ENCODE assay signal across 17 mouse cellular contexts in the genomic region with DNA sequence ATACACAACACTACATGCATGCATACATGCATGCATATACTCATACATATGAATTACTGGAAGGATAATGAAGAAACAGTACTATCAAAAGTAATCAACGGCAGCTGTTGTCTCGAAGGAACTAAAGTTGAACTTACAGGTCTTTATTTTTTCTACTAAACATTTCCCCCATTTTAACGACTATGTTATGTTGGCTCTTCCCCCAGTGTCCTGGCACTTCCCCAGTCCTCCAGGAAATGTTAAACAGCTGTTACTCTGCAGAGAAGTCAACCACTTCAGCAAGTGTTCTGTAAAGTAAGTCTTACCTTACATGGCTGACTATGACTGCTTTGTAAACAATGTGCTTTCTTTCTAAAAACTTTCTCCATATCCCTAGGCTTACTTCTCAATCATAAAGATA. TPM values are rescaled to one million over a fixed set of nuclear protein-coding genes. Genes with fewer than 3 reads are reported as not detected.
A peak's percentile ranks its signal among the peaks of the same experiment; 100 is the strongest.
DNase-seq lines count a peak whose midpoint lies in the region; ATAC-seq lines count a peak whose summit lies in the region.
"Had no signal": no experiment of that assay in that cellular context is flagged by ENCODE, and none has a peak within 500 bp of the region (broad histone marks: within the 10 kb centered on the region; RNA-seq: fewer than 3 reads in every experiment).

No protein-coding gene starts in this region.

- WGBS in heart, embryonic 11.5 days (ENCODE audit: insufficient replicate concordance), result 62% methylated on average over 3 of the region's 3 CpGs
- WGBS in kidney, embryonic 14.5 days, result 54% methylated on average over 3 of the region's 3 CpGs
- 34% methylated on average over 3 of the region's 3 CpGs for WGBS in intestine, embryonic 15.5 days
- 87% methylated on average over 3 of the region's 3 CpGs for WGBS in midbrain, embryonic 16.5 days

- H3K27me3 ChIP-seq in heart, embryonic 11.5 days (ENCODE audit: control insufficient read depth, insufficient read depth, low read length), result no peaks in the 10 kb centered on the region; the same call in 1 of the 2 replicates
- H3K27me3 ChIP-seq in kidney, embryonic 14.5 days (ENCODE audit: control insufficient read depth, insufficient read depth, low read length), result no peaks in the 10 kb centered on the region
- no peaks in the 10 kb centered on the region for H3K27me3 ChIP-seq in intestine, embryonic 15.5 days (replicated peaks)
- H3K27me3 ChIP-seq in midbrain, embryonic 16.5 days (ENCODE audit: control insufficient read depth, insufficient read depth, low read depth, low read length), result no peaks in the 10 kb centered on the region
- H3K27me3 ChIP-seq: liver, embryonic 15.5 days had no signal

- H3K4me2 ChIP-seq in heart, embryonic 11.5 days, result no peak overlapping the region
- no peak overlapping the region for H3K4me2 ChIP-seq in kidney, embryonic 14.5 days (replicated peaks; ENCODE audit: low read depth, low read length)
- H3K4me2 ChIP-seq in intestine, embryonic 15.5 days (replicated peaks), result no peak overlapping the region
- H3K4me2 ChIP-seq in midbrain, embryonic 16.5 days (ENCODE audit: low read length), result no peak overlapping the region
- H3K4me2 ChIP-seq: liver, embryonic 15.5 days had no signal

- H3K9ac ChIP-seq in heart, embryonic 11.5 days (ENCODE audit: low read depth, low read length), result no peak overlapping the region
- H3K9ac ChIP-seq in kidney, embryonic 14.5 days (ENCODE audit: low read depth, low read length), result no peak overlapping the region
- H3K9ac ChIP-seq in intestine, embryonic 15.5 days, result no peak overlapping the region
- H3K9ac ChIP-seq in midbrain, embryonic 16.5 days (ENCODE audit: low read depth, low read length), result no peak overlapping the region
- H3K9ac ChIP-seq: liver, embryonic 15.5 days had no signal

- no peaks in the 10 kb centered on the region for H3K9me3 ChIP-seq in heart, embryonic 11.5 days (replicated peaks; ENCODE audit: control insufficient read depth, low read length)
- no peaks in the 10 kb centered on the region for H3K9me3 ChIP-seq in kidney, embryonic 14.5 days (ENCODE audit: control insufficient read depth, low read length)
- no peaks in the 10 kb centered on the region for H3K9me3 ChIP-seq in intestine, embryonic 15.5 days
- H3K9me3 ChIP-seq in midbrain, embryonic 16.5 days (replicated peaks; ENCODE audit: control insufficient read depth, low read length, poor library complexity, severe bottlenecking), result no peaks in the 10 kb centered on the region
- H3K9me3 ChIP-seq: forebrain, embryonic 10.5 days; liver, embryonic 15.5 days; midbrain, embryonic 10.5 days had no signal

- no peak overlapping the region for H3K4me3 ChIP-seq in heart, embryonic 11.5 days (ENCODE audit: low read depth, low read length)
- no peak overlapping the region for H3K4me3 ChIP-seq in kidney, embryonic 14.5 days (ENCODE audit: low read length)
- H3K4me3 ChIP-seq in intestine, embryonic 15.5 days (replicated peaks), result no peak overlapping the region
- no peak overlapping the region for H3K4me3 ChIP-seq in midbrain, embryonic 16.5 days (ENCODE audit: low read depth, low read length)
- H3K4me3 ChIP-seq: forebrain, embryonic 10.5 days; liver, embryonic 15.5 days; midbrain, embryonic 10.5 days had no signal

- ATAC-seq in heart, embryonic 11.5 days (replicated peaks; ENCODE audit: insufficient number of reproducible peaks, low FRiP score, low TSS enrichment), result no peak
- no peak for ATAC-seq in kidney, embryonic 14.5 days (ENCODE audit: low FRiP score, low TSS enrichment)
- peak; percentile 21; the same call in 1 of the 2 replicates for ATAC-seq in intestine, embryonic 15.5 days
- no peak for ATAC-seq in midbrain, embryonic 16.5 days
- ATAC-seq: Patski had no signal

- DNase-seq in heart, adult 8-10 months (ENCODE audit: low spot score), result no peak
- peak; percentile 67 for DNase-seq in kidney, postnatal 10 days
- DNase-seq in NIH3T3 (ENCODE audit: low read depth), result peak; percentile 18
- DNase-seq in cerebellum, adult 11-12 months, result no peak
- DNase-seq: cerebellum, postnatal 25 days; kidney, postnatal 36 days; left cerebral cortex, postnatal 4 days; right cerebral cortex, postnatal 4 days had no signal

- peaks cover 10% of the 10 kb centered on the region for H3K4me1 ChIP-seq in heart, embryonic 11.5 days (ENCODE audit: control insufficient read depth, insufficient read depth, low read length)
- H3K4me1 ChIP-seq in kidney, embryonic 14.5 days (ENCODE audit: control insufficient read depth, insufficient read depth, low read length), result no peaks in the 10 kb centered on the region
- peaks cover 6% of the 10 kb centered on the region for H3K4me1 ChIP-seq in intestine, embryonic 15.5 days (replicated peaks)
- no peaks in the 10 kb centered on the region for H3K4me1 ChIP-seq in midbrain, embryonic 16.5 days (ENCODE audit: control insufficient read depth, insufficient read depth, low read length)
- H3K4me1 ChIP-seq: liver, embryonic 15.5 days had no signal

- no peaks in the 10 kb centered on the region for H3K36me3 ChIP-seq in heart, embryonic 11.5 days (ENCODE audit: control insufficient read depth, insufficient read depth, low read length)
- H3K36me3 ChIP-seq in kidney, embryonic 14.5 days (ENCODE audit: control insufficient read depth, insufficient read depth, low read length), result no peaks in the 10 kb centered on the region
- no peaks in the 10 kb centered on the region for H3K36me3 ChIP-seq in intestine, embryonic 15.5 days
- H3K36me3 ChIP-seq in midbrain, embryonic 16.5 days (ENCODE audit: control insufficient read depth, insufficient read depth, low read length), result no peaks in the 10 kb centered on the region
- H3K36me3 ChIP-seq: forebrain, embryonic 10.5 days; liver, embryonic 15.5 days; midbrain, embryonic 10.5 days had no signal

- H3K27ac ChIP-seq in heart, embryonic 11.5 days (ENCODE audit: low read depth, low read length), result peak overlapping the region; percentile 52; the same call in 1 of the 2 replicates
- no peak overlapping the region for H3K27ac ChIP-seq in kidney, embryonic 14.5 days (ENCODE audit: low read depth, low read length)
- H3K27ac ChIP-seq in intestine, embryonic 15.5 days, result no peak overlapping the region
- no peak overlapping the region for H3K27ac ChIP-seq in midbrain, embryonic 16.5 days (ENCODE audit: low read length)
- H3K27ac ChIP-seq: forebrain, embryonic 10.5 days; hindbrain, postnatal 0 days; liver, embryonic 15.5 days; midbrain, embryonic 10.5 days had no signal

RNA-seq across cellular contexts. Expression of gene Stat4, which starts 9.1 kb away (rescaled TPM):
- polyA plus RNA-seq in heart, embryonic 11.5 days (2014; fragmentation: Nextera tagmentation; extraction: Ambion mirVana), result 2.1 and 2.7 TPM in 2 replicates
- under 1 TPM in 2 of 4 experiments, not detected in 2; 0.28 to 0.35 TPM for total RNA-seq in heart, adult 8-10 months (2022)
- 0.86 and 0.95 TPM in 2 replicates for polyA plus RNA-seq in kidney, embryonic 14.5 days (2014; fragmentation: Nextera tagmentation; extraction: Ambion mirVana)
- polyA plus RNA-seq in intestine, embryonic 15.5 days (2015; fragmentation: Nextera tagmentation; extraction: Ambion mirVana), result 1.2 and 1.7 TPM in 2 replicates
- 0.60 and 0.62 TPM in 2 replicates for polyA plus RNA-seq in midbrain, embryonic 16.5 days (2015; fragmentation: Nextera tagmentation; extraction: Ambion mirVana)
- polyA plus RNA-seq: Patski had no signal

Comparison
In these comparisons a context has a peak if more than half of its experiments do, and no peak if none do; other contexts are left out.
1. DNase-seq: peak in kidney, postnatal 10 days (single experiment) and NIH3T3 (single experiment); none in heart, adult 8-10 months (single experiment) and cerebellum, adult 11-12 months (single experiment).